Mouse (Mus musculus) lung, embryonic 14.5 days (tissue): ENCODE data around the gene Eif4a2. TPM values are rescaled to one million over a fixed set of nuclear protein-coding genes. Genes with fewer than 3 reads are reported as not detected.

ENCODE experiments used
- ATAC-seq: fragments of 200-750 bp; cut with Nextera tagmentation; 2 replicates; pipeline ENCODE4 v1.8.0; 2017; ENCODE audit warnings: mild to moderate bottlenecking, moderate TSS enrichment, moderate library complexity; ENCODE audit not compliant: insufficient read depth
- DNase-seq: peaks from one replicate; pipeline ENCODE4 v3.0.0-alpha.2; 2015
- H3K27ac ChIP-seq: fragments of 300-500 bp; sonication (generic); 2 replicates; pipeline ENCODE4 v1.5.1; 2014; ENCODE audit warnings: low read depth, mild to moderate bottlenecking, moderate library complexity
- H3K27me3 ChIP-seq: fragments of 300-500 bp; sonication (generic); 2 replicates; pipeline ENCODE4 v1.6.1; 2014; ENCODE audit warnings: low read length, control low read depth; ENCODE audit not compliant: insufficient read depth
- H3K36me3 ChIP-seq: fragments of 300-500 bp; sonication (generic); 2 replicates; pipeline ENCODE4 v1.6.1; 2014; ENCODE audit warnings: control low read depth; ENCODE audit not compliant: insufficient read depth
- H3K4me1 ChIP-seq: fragments of 300-500 bp; sonication (generic); 2 replicates; pipeline ENCODE4 v1.6.1; 2014; ENCODE audit warnings: antibody characterized with exemption, control low read depth; ENCODE audit not compliant: insufficient read depth
- H3K4me2 ChIP-seq: fragments of 300-500 bp; sonication (generic); 2 replicates; pipeline ENCODE4 v1.6.1; 2014; ENCODE audit warnings: mild to moderate bottlenecking
- H3K4me3 ChIP-seq: fragments of 300-500 bp; sonication (generic); 2 replicates; pipeline ENCODE4 v1.5.1; 2014; ENCODE audit warnings: low read depth, low read length
- H3K9ac ChIP-seq: fragments of 300-500 bp; sonication (generic); 2 replicates; pipeline ENCODE4 v1.6.1; 2014
- H3K9me3 ChIP-seq: fragments of 300-500 bp; sonication (generic); 2 replicates; pipeline ENCODE4 v1.6.1; 2016; ENCODE audit warnings: low read depth, low read length, control low read depth
- CTCF ChIP-seq: IDR thresholded peaks from 2 replicates; pipeline ENCODE4 v1.5.1; 2016; ENCODE audit warnings: antibody characterized with exemption, low read depth
- WGBS: fragments of 180-500 bp; shearing (Covaris S2); extraction: QIAGEN DNeasy Blood & Tissue Kit; methylation state at CpG from one replicate; pipeline ENCODE4 v1.1.7; 2014; 5-methylcytosine and 5-hydroxymethylcytosine counted together
- polyA plus RNA-seq: library from polyadenylated mRNA; unstranded; fragments of >200 nt; fragmentation: Nextera tagmentation; extraction: Ambion mirVana; gene quantifications from 2 replicates; pipeline ENCODE4 v1.2.1, GENCODE M21; 2014

Eif4a2 gene
- polyA plus RNA-seq, 1 experiment from 2014 or later, result 194 TPM

- WGBS, result 66% methylated on average over 5 of the region's 5 CpGs
- H3K9me3 ChIP-seq, result no peaks in the 10 kb centered on the region
- H3K36me3 ChIP-seq, result no peaks in the 10 kb centered on the region
- H3K4me2 ChIP-seq, result no peak overlapping the region
- H3K27ac ChIP-seq, result no peak overlapping the region
- H3K9ac ChIP-seq, result no peak overlapping the region
- no peak for DNase-seq
- no peak for ATAC-seq
- no peaks in the 10 kb centered on the region for H3K27me3 ChIP-seq
- no peak for TF ChIP-seq CTCF
- no peak overlapping the region for H3K4me3 ChIP-seq
- H3K4me1 ChIP-seq, result no peaks in the 10 kb centered on the region
Measured at GRCm38 (mm10) chr16:23145211-23145610, 38.0 kb downstream of the Eif4a2 start.

- 87% methylated on average over 3 of the region's 3 CpGs for WGBS
- no peaks in the 10 kb centered on the region for H3K4me1 ChIP-seq
- no peak for TF ChIP-seq CTCF
- no peak within 1 kb of the TSS for H3K4me3 ChIP-seq
- no peak within 1 kb of the TSS for H3K4me2 ChIP-seq
- H3K27ac ChIP-seq, result no peak within 1 kb of the TSS
- H3K9me3 ChIP-seq, result no peaks in the 10 kb centered on the region
- DNase-seq, result no peak
- no peaks in the 10 kb centered on the region for H3K27me3 ChIP-seq
- ATAC-seq, result no peak
- no peak within 1 kb of the TSS for H3K9ac ChIP-seq
- H3K36me3 ChIP-seq, result no peaks in the 10 kb centered on the region
Measured at GRCm38 (mm10) chr16:23146280-23146679, 39.0 kb downstream of the Eif4a2 start, which contains the start of gene Adipoq. TSS of gene Adipoq (plus strand) at chr16:23146536.

DNA sequence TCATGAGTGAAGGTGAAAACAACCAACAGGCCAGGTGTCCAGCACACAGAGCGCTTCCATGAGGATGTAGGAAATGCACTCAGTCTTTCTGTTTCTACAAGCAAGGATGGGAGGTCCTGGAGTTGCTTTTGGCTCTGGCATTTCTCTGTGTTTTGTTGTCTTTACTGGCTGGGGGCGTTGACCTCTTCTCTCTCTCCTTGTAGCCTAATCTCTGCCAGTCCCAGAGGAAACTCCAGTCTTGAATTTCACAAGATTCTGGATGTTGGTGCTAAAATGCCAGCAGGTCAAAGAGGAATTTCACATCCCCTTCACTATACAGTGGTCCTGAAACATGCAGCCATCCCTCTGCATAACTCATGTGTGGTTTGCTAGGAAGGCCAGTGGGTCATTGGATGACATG, 41.7 kb downstream of the Eif4a2 start:
- no peaks in the 10 kb centered on the region for H3K9me3 ChIP-seq
- no peak for ATAC-seq
- H3K27me3 ChIP-seq, result no peaks in the 10 kb centered on the region
- no peak for TF ChIP-seq CTCF
- no peak overlapping the region for H3K27ac ChIP-seq
- no peak overlapping the region for H3K9ac ChIP-seq
- H3K4me3 ChIP-seq, result no peak overlapping the region
- no peak overlapping the region for H3K4me2 ChIP-seq
- H3K4me1 ChIP-seq, result no peaks in the 10 kb centered on the region
- 78% methylated on average over 2 of the region's 2 CpGs for WGBS
- no peak for DNase-seq
- no peaks in the 10 kb centered on the region for H3K36me3 ChIP-seq

- 55% methylated on average over 8 of the region's 8 CpGs for WGBS
- DNase-seq (no peak), ATAC-seq (no peak)
- H3K9me3 ChIP-seq, result no peaks in the 10 kb centered on the region
- H3K27me3 ChIP-seq, result no peaks in the 10 kb centered on the region
- no peak overlapping the region for H3K4me2 ChIP-seq
- H3K36me3 ChIP-seq, result no peaks in the 10 kb centered on the region
- H3K4me3 ChIP-seq, result no peak overlapping the region
- no peak for TF ChIP-seq CTCF
- H3K27ac ChIP-seq, result no peak overlapping the region
- H3K9ac ChIP-seq, result no peak overlapping the region
- H3K4me1 ChIP-seq, result no peaks in the 10 kb centered on the region
Measured at GRCm38 (mm10) chr16:23149396-23149795, 42.2 kb downstream of the Eif4a2 start.

DNA sequence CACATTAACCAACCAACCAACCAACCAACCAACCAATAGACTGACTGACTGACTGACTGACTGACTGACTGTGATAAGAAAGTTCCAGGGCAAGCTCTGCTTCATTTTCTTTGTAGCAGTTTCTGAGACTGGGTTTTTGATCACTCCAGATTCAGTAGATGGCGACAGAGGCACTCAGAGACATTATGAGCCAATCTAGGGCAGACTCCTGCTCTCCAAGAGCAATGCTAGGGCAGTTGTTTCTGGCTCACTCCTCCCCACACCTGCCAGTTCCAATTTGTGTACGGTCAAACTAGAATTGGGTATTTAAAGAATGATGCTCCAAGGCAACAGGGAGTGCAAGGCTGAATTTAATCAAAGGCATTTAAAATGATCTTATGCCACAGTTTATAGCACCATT, 44.2 kb downstream of the Eif4a2 start:
- Histone ChIP-seq H3K36me3 (no peaks in the 10 kb centered on the region), H3K9ac (no peak overlapping the region), H3K9me3 (no peaks in the 10 kb centered on the region), H3K27me3 (no peaks in the 10 kb centered on the region), H3K4me1 (no peaks in the 10 kb centered on the region), H3K4me2 (no peak overlapping the region), H3K27ac (no peak overlapping the region), H3K4me3 (no peak overlapping the region)
- peak; percentile 60 for TF ChIP-seq CTCF
- WGBS, result 15% methylated on average over 2 of the region's 2 CpGs
- ATAC-seq (no peak; the same call in 1 of the 2 replicates), DNase-seq (peak; percentile 74)

DNA sequence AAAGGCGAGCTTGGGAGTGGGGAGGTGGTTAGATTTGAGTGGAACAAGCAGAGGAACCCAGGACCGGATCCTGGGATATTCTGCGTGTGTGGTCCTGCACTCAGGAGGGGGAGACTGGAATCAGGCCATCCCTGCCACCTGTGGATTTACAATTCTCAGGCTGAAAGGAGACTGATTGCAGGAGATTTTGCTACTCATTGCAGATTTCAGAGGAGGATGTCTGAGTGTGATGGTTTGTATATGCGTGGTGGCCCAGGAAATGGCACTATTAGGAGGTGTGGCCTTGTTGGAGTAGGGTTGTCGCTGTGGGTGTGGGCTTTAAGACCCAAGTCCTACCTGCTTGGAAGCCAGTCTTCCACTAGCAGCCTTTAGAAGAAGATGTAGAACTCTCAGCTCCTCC, 47.0 kb downstream of the Eif4a2 start:
- H3K4me3 ChIP-seq, result no peak overlapping the region
- H3K4me2 ChIP-seq, result no peak overlapping the region
- H3K36me3 ChIP-seq, result no peaks in the 10 kb centered on the region
- no peak for ATAC-seq
- no peaks in the 10 kb centered on the region for H3K4me1 ChIP-seq
- no peak for TF ChIP-seq CTCF
- H3K9ac ChIP-seq, result no peak overlapping the region
- no peaks in the 10 kb centered on the region for H3K27me3 ChIP-seq
- no peak for DNase-seq
- H3K27ac ChIP-seq, result no peak overlapping the region
- 65% methylated on average over 5 of the region's 5 CpGs for WGBS
- H3K9me3 ChIP-seq, result no peaks in the 10 kb centered on the region

GRCm38 (mm10) chr16:23157013-23157412, 49.8 kb downstream of the Eif4a2 start:
- Histone ChIP-seq H3K9ac (no peak overlapping the region), H3K27me3 (no peaks in the 10 kb centered on the region), H3K27ac (no peak overlapping the region), H3K36me3 (no peaks in the 10 kb centered on the region), H3K4me3 (no peak overlapping the region), H3K4me1 (no peaks in the 10 kb centered on the region), H3K4me2 (no peak overlapping the region), H3K9me3 (no peaks in the 10 kb centered on the region)
- ATAC-seq, result no peak
- TF ChIP-seq CTCF, result no peak
- 91% methylated on average over 13 of the region's 13 CpGs for WGBS
- no peak for DNase-seq

DNA sequence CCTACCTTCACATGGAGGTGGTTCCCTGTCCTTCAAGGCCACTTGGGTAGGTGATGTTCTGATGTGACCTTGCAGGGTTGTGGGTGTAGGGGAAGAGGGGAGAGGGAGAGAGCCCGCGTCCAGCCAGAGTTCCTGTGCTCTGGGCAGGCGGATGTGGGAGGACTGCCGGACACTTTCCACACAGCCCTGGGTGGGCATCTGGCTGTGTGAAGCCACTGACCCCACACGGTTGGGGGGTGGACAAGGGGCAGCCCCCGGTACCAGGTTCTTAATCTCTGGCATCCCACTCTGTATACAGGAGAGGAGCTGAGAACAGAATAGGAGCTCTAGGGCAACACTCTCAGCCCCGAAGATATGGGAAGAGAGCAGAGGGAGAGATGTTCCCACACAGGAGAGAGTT, 51.0 kb downstream of the Eif4a2 start:
- Histone ChIP-seq H3K9me3 (no peaks in the 10 kb centered on the region), H3K27ac (no peak overlapping the region), H3K36me3 (no peaks in the 10 kb centered on the region), H3K4me1 (no peaks in the 10 kb centered on the region), H3K9ac (no peak overlapping the region), H3K4me2 (no peak overlapping the region), H3K4me3 (no peak overlapping the region), H3K27me3 (no peaks in the 10 kb centered on the region)
- 66% methylated on average over 7 of the region's 7 CpGs for WGBS
- ATAC-seq, result peak; percentile 44; the same call in 1 of the 2 replicates
- DNase-seq, result no peak
- TF ChIP-seq CTCF, result no peak
